Mouse (Mus musculus) hindbrain, postnatal 0 days (tissue): ENCODE results near the gene Dag1. TPM values are rescaled to one million over a fixed set of nuclear protein-coding genes. Genes with fewer than 3 reads are reported as not detected.

Experiments
- ATAC-seq: fragments of 200-750 bp; cut with Nextera tagmentation; 2 replicates; pipeline ENCODE4 v1.8.0; 2017; ENCODE audit warnings: mild to moderate bottlenecking, moderate TSS enrichment, moderate library complexity
- DNase-seq: peaks from one replicate; pipeline ENCODE4 v3.0.0-alpha.2; 2015; ENCODE audit warnings: low spot score
- H3K27ac ChIP-seq: fragments of 300-500 bp; sonication (generic); 2 replicates; pipeline ENCODE4 v1.5.1; 2014; ENCODE audit warnings: mild to moderate bottlenecking
- H3K27me3 ChIP-seq: fragments of 300-500 bp; sonication (generic); 2 replicates; pipeline ENCODE4 v1.6.1; 2014; ENCODE audit warnings: low read length, mixed read lengths; ENCODE audit not compliant: insufficient read depth
- H3K36me3 ChIP-seq: fragments of 300-500 bp; sonication (generic); 2 replicates; pipeline ENCODE4 v1.6.1; 2014; ENCODE audit warnings: low read length, mixed read lengths; ENCODE audit not compliant: insufficient read depth
- H3K4me1 ChIP-seq: fragments of 300-500 bp; sonication (generic); 2 replicates; pipeline ENCODE4 v1.6.1; 2014; ENCODE audit warnings: antibody characterized with exemption, low read length, mixed read lengths; ENCODE audit not compliant: insufficient read depth
- H3K4me2 ChIP-seq: fragments of 300-500 bp; sonication (generic); 2 replicates; pipeline ENCODE4 v1.6.1; 2014; ENCODE audit warnings: low read depth, mild to moderate bottlenecking, low read length, moderate library complexity, mixed read lengths
- H3K4me3 ChIP-seq: fragments of 300-500 bp; sonication (generic); 2 replicates; pipeline ENCODE4 v1.5.1; 2014; ENCODE audit warnings: low read length
- H3K9ac ChIP-seq: fragments of 300-500 bp; sonication (generic); replicated peaks from 2 replicates; pipeline ENCODE4 v1.6.1; 2014; ENCODE audit warnings: mild to moderate bottlenecking, low read length, moderate library complexity, mixed read lengths
- H3K9me3 ChIP-seq: fragments of 300-500 bp; sonication (generic); 2 replicates; pipeline ENCODE4 v1.6.1; 2016; ENCODE audit warnings: low read length, mixed read lengths
- CTCF ChIP-seq: IDR thresholded peaks from 2 replicates; pipeline ENCODE4 v1.5.1; 2016; ENCODE audit warnings: antibody characterized with exemption, control low read depth, low read depth
- WGBS: fragments of 180-500 bp; shearing (Covaris S2); extraction: QIAGEN DNeasy Blood & Tissue Kit; methylation state at CpG from one replicate; pipeline ENCODE4 v1.1.7; 2014; 5-methylcytosine and 5-hydroxymethylcytosine counted together
- polyA plus RNA-seq: library from polyadenylated mRNA; unstranded; fragments of >200 nt; fragmentation: Nextera tagmentation; extraction: Ambion mirVana; gene quantifications from 2 replicates; pipeline ENCODE4 v1.2.1, GENCODE M21; 2015
- total RNA-seq: library from RNA; depleted of rRNA; stranded (reverse); fragments of >200 nt; gene quantifications from 2 replicates; pipeline ENCODE4 v1.2.3, GENCODE M21; 2014

The Dag1 gene
- total and polyA plus RNA-seq, 2 experiments from 2014 or later, result 76.3 to 127 TPM

GRCm38 (mm10) chr9:108213105-108213504 lies 50.7 kb downstream of the Dag1 start:
- Histone ChIP-seq H3K4me3 (no peak overlapping the region), H3K27ac (peak overlapping the region; percentile 42), H3K36me3 (peaks cover 13% of the 10 kb centered on the region), H3K9ac (0 out of 2 replicates have a peak overlapping the region, but pooled peaks have one; percentile 10), H3K27me3 (no peaks in the 10 kb centered on the region), H3K9me3 (no peaks in the 10 kb centered on the region), H3K4me1 (peaks cover 3% of the 10 kb centered on the region; the same call in 1 of the 2 replicates), H3K4me2 (no peak overlapping the region)
- no peak for TF ChIP-seq CTCF
- WGBS, result 10% methylated on average over 7 of the region's 7 CpGs
- DNase-seq (peak; percentile 56), ATAC-seq (peak; percentile 76; the same call in 1 of the 2 replicates)

- 0 out of 2 replicates have a peak overlapping the region, but pooled peaks have one; percentile 2 for H3K27ac ChIP-seq
- TF ChIP-seq CTCF, result no peak
These were observed 51.3 kb downstream of the Dag1 start for GRCm38 (mm10) chr9:108212426-108212825.

DNA sequence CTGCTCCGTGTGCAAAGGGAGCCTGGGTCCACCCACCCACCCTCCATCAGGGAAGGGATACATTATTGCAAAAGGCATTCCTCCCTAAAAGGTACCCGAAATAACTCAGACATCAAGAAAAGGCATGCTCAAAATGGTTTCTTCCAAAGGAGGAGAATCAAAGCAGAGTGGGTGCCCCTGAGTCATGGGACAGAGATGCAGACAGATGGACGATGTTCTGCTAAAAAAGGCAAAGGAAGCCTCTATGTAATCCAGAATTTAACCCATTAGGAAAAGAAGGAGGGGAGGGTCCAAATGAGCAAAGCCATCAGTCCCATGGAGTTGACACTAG lies 58.2 kb downstream of the Dag1 start:
- H3K4me2 ChIP-seq, result no peak overlapping the region
- H3K36me3 ChIP-seq, result peaks cover 25% of the 10 kb centered on the region
- DNase-seq (no peak), ATAC-seq (no peak)
- H3K4me3 ChIP-seq, result no peak overlapping the region
- no peaks in the 10 kb centered on the region for H3K9me3 ChIP-seq
- H3K27me3 ChIP-seq, result no peaks in the 10 kb centered on the region
- H3K27ac ChIP-seq, result peak overlapping the region; percentile 74
- no peak for TF ChIP-seq CTCF
- WGBS, result 58% methylated on average over 3 of the region's 3 CpGs
- peaks cover 6% of the 10 kb centered on the region for H3K4me1 ChIP-seq
- no peak overlapping the region for H3K9ac ChIP-seq

More at GRCm38 (mm10) chr9:108212426-108212825, 51.3 kb downstream of the Dag1 start:
- Histone ChIP-seq H3K4me2 (no peak overlapping the region), H3K36me3 (peaks cover 20% of the 10 kb centered on the region), H3K27me3 (no peaks in the 10 kb centered on the region), H3K9me3 (no peaks in the 10 kb centered on the region), H3K4me3 (no peak overlapping the region), H3K9ac (no peak overlapping the region), H3K4me1 (peaks cover 3% of the 10 kb centered on the region; the same call in 1 of the 2 replicates)
- WGBS, result 61% methylated on average over 2 of the region's 2 CpGs
- DNase-seq (no peak), ATAC-seq (no peak)

- no peak for TF ChIP-seq CTCF
- Histone ChIP-seq H3K4me2 (no peak overlapping the region), H3K36me3 (peaks cover 25% of the 10 kb centered on the region), H3K4me3 (no peak overlapping the region), H3K9ac (no peak overlapping the region), H3K27ac (peak overlapping the region; percentile 74), H3K9me3 (no peaks in the 10 kb centered on the region), H3K27me3 (no peaks in the 10 kb centered on the region), H3K4me1 (peaks cover 6% of the 10 kb centered on the region)
- ATAC-seq (peak; percentile 53), DNase-seq (peak; percentile 78)
- 21% methylated on average over 8 of the region's 8 CpGs for WGBS
These were observed 58.7 kb downstream of the Dag1 start for GRCm38 (mm10) chr9:108204884-108205570.

DNA sequence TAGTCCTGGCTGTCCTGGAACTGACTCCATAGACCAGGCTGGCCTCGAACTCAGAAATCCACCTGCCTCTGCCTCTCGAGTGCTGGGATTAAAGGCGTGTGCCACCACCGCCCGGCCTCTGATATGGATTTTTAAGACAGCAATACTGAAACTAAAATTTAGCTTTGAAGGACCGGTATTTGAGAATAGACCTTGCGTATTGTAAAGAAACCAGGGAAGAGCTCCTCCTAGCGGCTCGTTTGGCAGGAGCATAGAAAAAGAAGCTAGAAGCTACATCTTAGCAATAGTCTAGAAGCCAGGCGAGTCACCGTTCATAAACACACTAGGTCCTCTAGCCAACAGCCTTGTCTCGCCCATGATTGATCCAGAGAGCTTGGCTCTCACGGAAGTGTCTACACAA lies 60.7 kb downstream of the Dag1 start:
- TF ChIP-seq CTCF, result peak; percentile 73
- no peak for ATAC-seq
- H3K27me3 ChIP-seq, result no peaks in the 10 kb centered on the region
- H3K36me3 ChIP-seq, result peaks cover 11% of the 10 kb centered on the region; the same call in 1 of the 2 replicates
- H3K9ac ChIP-seq, result no peak overlapping the region
- H3K4me1 ChIP-seq, result peaks cover 6% of the 10 kb centered on the region
- no peaks in the 10 kb centered on the region for H3K9me3 ChIP-seq
- WGBS, result 40% methylated on average over 13 of the region's 13 CpGs
- H3K27ac ChIP-seq, result no peak overlapping the region
- no peak overlapping the region for H3K4me2 ChIP-seq
- peak; percentile 88 for DNase-seq
- H3K4me3 ChIP-seq, result no peak overlapping the region

DNA sequence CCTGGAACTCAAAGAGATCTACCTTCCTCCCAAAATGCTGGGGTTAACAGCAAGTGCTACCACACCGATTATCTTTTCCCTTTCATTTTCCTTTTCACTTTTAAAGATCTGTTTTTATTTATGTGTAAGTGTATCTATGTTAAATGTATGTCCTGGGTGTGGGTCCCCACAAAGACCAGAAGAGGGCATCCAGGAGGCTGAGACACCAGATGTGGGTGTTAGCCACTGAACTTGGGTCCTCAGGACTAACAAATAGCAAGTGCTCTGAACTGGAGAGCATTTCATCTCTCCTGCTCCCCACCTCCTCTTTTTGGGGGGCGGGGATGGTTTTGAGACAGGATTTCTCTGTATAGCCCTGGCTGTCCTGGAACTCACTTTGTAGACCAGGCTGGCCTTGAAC lies 61.6 kb downstream of the Dag1 start:
- peaks cover 8% of the 10 kb centered on the region for H3K4me1 ChIP-seq
- 92% methylated on average over 2 of the region's 2 CpGs for WGBS
- TF ChIP-seq CTCF, result peak; percentile 21
- no peaks in the 10 kb centered on the region for H3K27me3 ChIP-seq
- no peak for ATAC-seq
- H3K36me3 ChIP-seq, result peaks cover 3% of the 10 kb centered on the region; the same call in 1 of the 2 replicates
- no peaks in the 10 kb centered on the region for H3K9me3 ChIP-seq
- no peak for DNase-seq
- H3K9ac ChIP-seq, result no peak overlapping the region
- H3K27ac ChIP-seq, result no peak overlapping the region
- H3K4me3 ChIP-seq, result no peak overlapping the region
- no peak overlapping the region for H3K4me2 ChIP-seq

GRCm38 (mm10) chr9:108201160-108201559 lies 62.6 kb downstream of the Dag1 start:
- peak; percentile 96 for ATAC-seq
- Histone ChIP-seq H3K27ac (no peak overlapping the region), H3K9ac (peak overlapping the region; percentile 21; the same call in 1 of the 2 replicates), H3K4me2 (peak overlapping the region; percentile 54), H3K4me3 (peak overlapping the region; percentile 23), H3K27me3 (no peaks in the 10 kb centered on the region), H3K9me3 (no peaks in the 10 kb centered on the region), H3K36me3 (no peaks in the 10 kb centered on the region), H3K4me1 (peaks cover 13% of the 10 kb centered on the region)
- 0% methylated on average over 13 of the region's 13 CpGs for WGBS
- peak; percentile 96 for DNase-seq
- TF ChIP-seq CTCF, result peak; percentile 84
